Comparison of ENCODE assay signal across 23 mouse cellular contexts in the genomic region with DNA sequence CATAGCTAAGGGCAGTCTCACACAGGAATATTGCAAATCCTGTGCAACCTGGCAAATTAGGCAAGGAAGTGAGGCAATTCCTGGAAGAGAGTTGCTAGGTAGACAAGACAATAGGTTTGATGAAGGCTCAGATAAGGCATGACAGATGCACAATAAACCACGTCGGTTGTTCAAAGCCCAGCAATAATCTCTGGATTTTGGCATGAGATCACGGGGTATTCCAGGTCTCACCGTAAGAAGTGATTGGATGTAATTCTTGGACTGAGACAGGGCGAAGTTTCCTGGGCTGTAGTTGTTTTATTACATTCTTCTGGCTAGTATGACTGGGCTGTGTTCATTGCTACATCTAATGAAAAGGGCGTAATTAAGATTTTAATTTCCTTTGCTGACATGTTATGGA.
"Had no signal": no experiment of that assay in that cellular context is flagged by ENCODE, and none has a peak within 500 bp of the region (broad histone marks: within the 10 kb centered on the region; RNA-seq: fewer than 3 reads in every experiment).

No protein-coding gene starts in this region.

- H3K4me3 ChIP-seq: heart, adult 2 months; hindbrain, embryonic 10.5 days; hindbrain, embryonic 12.5 days; intestine, embryonic 15.5 days; layer of hippocampus, adult 2 months; left cerebral cortex, adult 2 months; limb, embryonic 10.5 days; limb, embryonic 12.5 days; liver, embryonic 13.5 days; liver, embryonic 15.5 days had no signal

- H3K4me2 ChIP-seq: heart, embryonic 11.5 days; hindbrain, embryonic 12.5 days; hindbrain, embryonic 14.5 days; intestine, embryonic 15.5 days; limb, embryonic 12.5 days; liver, embryonic 11.5 days; liver, embryonic 13.5 days; liver, embryonic 15.5 days had no signal

- H3K36me3 ChIP-seq: hindbrain, embryonic 10.5 days; hindbrain, embryonic 12.5 days; intestine, embryonic 15.5 days; limb, embryonic 10.5 days; limb, embryonic 12.5 days; liver, embryonic 13.5 days; liver, embryonic 15.5 days had no signal

- DNase-seq: forebrain, postnatal 0 days; gastrocnemius, postnatal 14 days; gastrocnemius, postnatal 36 days; heart, adult 2 months; heart, postnatal 10 days; heart, postnatal 4 days; liver; liver, embryonic 13.5 days had no signal

- ATAC-seq: forebrain, postnatal 0 days; hindbrain, embryonic 16.5 days; inflammation-experienced regulatory T-cells, adult 6 months; intestine, embryonic 15.5 days; intestine, postnatal 0 days had no signal

- H3K9me3 ChIP-seq: intestine, embryonic 15.5 days; limb, embryonic 10.5 days; liver, embryonic 13.5 days; liver, embryonic 15.5 days had no signal

- H3K4me1 ChIP-seq: hindbrain, embryonic 10.5 days; hindbrain, embryonic 12.5 days; limb, embryonic 10.5 days had no signal

- H3K9ac ChIP-seq: forebrain, postnatal 0 days; hindbrain, embryonic 12.5 days; hindbrain, embryonic 14.5 days; intestine, embryonic 15.5 days; limb, embryonic 12.5 days; liver, embryonic 13.5 days; liver, embryonic 15.5 days had no signal

- H3K27me3 ChIP-seq: hindbrain, embryonic 12.5 days; intestine, embryonic 15.5 days; limb, embryonic 12.5 days; liver, embryonic 15.5 days had no signal

- H3K27ac ChIP-seq: heart, adult 2 months; hindbrain, embryonic 10.5 days; hindbrain, embryonic 12.5 days; hindbrain, embryonic 14.5 days; intestine, embryonic 15.5 days; kidney, postnatal 0 days; layer of hippocampus, adult 2 months; left cerebral cortex, adult 2 months; limb, embryonic 10.5 days; limb, embryonic 12.5 days; liver, embryonic 13.5 days; liver, embryonic 15.5 days had no signal
